Mouse (Mus musculus): ENCODE data around the gene Plekha8. TPM values are rescaled to one million over a fixed set of nuclear protein-coding genes. Genes with fewer than 3 reads are reported as not detected.

The Plekha8 gene
- total RNA-seq, 2 experiments from 2014 or later: 11.5 to 13.4 TPM

- DNase-seq (ENCODE audit: low spot score in 2 of 2): peak in 1 of 2 experiments; percentile 74
These were observed 8.7 kb upstream of the Plekha8 start for GRCm38 (mm10) chr6:54586175-54586574.

- DNase-seq (ENCODE audit: low spot score in 2 of 2): no peak
These were observed 8.0 kb upstream of the Plekha8 start for GRCm38 (mm10) chr6:54586911-54587310.

GRCm38 (mm10) chr6:54587683-54588082 lies 7.2 kb upstream of the Plekha8 start:
- no peak for DNase-seq (ENCODE audit: low spot score in 2 of 2)

- DNase-seq (ENCODE audit: low spot score in 2 of 2): no peak
These were observed 6.7 kb upstream of the Plekha8 start for GRCm38 (mm10) chr6:54588212-54588611.

- DNase-seq (ENCODE audit: low spot score in 2 of 2): no peak
These were observed 4.2 kb upstream of the Plekha8 start for GRCm38 (mm10) chr6:54590691-54591090.

DNA sequence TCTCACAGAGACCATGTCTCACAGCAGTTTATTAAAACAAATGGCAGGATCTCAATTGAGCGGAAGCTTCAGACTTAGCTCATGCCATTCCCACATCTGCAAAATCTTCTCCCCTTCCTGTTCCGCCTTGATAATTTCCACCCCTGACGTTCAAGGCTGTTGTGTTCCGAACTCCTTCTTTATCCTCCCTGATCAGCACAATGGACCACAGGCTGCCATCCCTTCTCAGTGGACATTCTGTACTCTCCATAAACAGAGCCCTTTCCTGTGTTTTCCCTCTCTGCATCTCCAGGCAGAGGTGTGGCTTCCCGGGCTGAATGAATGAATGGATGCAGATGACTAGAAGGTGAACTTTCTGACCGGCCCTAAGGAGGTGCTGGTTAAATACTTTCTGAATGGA lies 3.1 kb upstream of the Plekha8 start:
- DNase-seq (ENCODE audit: low spot score in 2 of 2): no peak

DNA sequence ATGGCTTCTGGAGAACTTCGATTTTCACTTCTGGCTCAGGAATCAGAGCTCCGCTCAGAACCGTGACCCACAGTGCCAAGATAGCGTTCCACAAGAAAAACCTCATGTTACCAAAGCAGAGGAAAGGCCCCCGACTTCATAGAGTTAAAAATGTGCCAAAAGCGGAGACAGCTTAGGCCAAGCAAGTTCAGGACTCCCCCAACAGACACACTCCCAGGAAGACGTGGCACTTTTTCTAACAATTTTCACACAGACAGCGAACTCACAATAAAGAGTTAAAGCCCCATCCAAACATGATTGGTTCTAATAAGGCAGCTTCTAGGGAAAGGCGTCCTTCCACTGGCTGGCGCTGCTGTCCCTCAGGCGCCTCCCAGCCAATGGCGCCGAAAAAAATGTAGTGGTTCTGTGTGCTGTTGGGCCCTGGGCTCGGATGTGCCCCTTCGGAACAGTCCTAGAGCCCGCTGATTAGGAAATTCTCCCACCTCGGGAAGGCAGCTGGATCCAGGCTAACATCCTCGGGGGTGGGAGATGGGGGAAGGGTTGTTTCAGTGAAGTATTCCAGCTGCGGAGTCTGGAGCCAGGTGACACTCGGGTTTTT lies 1.9 kb upstream of the Plekha8 start:
- peak; percentile 93 to 96 for DNase-seq (ENCODE audit: low spot score in 2 of 2)

DNA sequence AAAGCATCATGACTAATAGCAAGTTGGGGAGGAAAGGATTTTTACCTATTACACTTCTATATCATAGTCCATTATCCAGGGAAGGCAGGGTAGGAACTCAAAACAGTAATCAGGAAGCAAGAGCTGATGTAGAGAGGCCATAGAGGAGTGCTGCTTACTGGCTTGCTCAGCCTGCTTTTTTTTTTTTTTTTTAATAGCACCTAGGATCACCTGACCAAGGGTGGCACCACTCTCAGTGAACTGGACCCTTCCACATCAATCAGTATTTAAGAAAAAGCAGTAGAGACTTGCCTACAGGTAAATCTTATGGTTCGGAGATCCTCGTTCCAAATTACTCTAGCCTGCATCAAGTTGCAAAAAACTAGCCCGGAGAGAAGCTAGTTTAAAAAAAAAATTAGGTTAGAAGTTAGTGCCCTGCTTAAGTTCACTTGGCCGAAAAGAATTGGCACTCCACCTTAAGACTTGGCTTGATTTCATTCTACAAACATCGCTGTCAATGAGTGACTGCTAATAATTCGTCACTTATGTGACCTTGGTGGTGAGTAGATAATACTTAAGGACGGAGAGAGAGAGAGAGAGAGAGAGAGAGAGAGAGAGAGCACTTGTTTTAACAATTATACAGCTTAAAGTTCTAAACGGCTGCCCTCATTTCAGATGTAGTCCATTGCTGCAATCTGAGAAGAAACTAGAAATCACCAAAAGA lies 994 bp upstream of the Plekha8 start:
- no peak for DNase-seq (ENCODE audit: low spot score in 2 of 2)

- DNase-seq (ENCODE audit: low spot score in 2 of 2): no peak
These were observed 493 bp downstream of the Plekha8 start for GRCm38 (mm10) chr6:54595330-54595878.

GRCm38 (mm10) chr6:54597208-54597607 lies 2.3 kb downstream of the Plekha8 start, which contains the start of gene Fkbp14:
Gene Fkbp14 (minus strand): TSS chr6:54597308.
- no peak for DNase-seq (ENCODE audit: low spot score in 2 of 2)

DNA sequence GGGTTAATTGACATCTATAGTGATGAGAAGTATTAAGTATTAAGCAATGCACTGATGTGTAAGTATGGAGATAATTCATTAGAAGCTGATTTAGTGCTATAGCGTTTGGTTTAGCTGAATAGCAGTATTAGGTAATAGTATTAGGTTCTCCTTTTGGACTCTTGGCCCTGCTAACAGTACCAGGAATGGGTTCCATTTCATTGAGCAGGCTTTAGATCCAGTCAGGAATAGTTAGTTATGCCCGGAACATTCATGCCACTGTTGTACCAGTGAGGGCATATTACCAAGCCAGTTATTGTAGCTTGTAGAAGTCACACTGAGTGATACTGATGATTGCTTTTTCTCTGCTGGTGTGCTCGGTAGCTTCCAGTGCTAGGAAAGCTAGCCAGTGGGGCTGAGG lies 2.8 kb downstream of the Plekha8 start:
- DNase-seq (ENCODE audit: low spot score in 2 of 2): no peak

DNA sequence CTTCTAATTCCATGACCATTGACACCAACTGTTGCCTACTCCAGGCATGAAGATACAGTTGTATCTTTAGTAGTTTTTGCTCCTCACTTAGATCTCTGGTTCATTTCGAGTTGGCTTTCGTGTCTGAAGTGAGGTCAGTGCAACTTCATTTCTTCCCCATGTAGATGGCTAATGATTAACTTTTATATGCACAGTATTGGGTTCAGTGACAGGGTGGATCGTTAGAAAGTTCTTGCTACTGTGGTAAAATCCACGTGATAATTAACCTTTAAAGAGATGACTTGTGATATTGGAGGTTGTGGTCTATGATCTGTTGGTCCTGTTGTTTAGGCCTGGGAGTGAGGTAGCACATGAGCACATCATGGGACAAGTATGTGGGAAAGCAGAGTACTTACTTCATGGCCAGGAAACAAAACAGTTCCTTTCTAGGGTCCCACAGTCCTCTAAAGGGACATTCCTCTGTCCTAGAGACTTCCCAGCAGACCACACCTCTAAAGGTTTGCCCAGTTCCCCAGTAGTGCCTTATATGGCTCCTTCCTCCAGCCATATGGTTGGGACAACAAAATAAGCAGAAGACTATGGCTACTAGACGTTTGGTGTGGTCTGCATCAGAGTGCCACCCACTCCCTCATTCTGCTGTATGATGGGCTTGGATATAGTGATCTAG lies 5.9 kb downstream of the Plekha8 start:
- no peak for DNase-seq (ENCODE audit: low spot score in 2 of 2)

DNA sequence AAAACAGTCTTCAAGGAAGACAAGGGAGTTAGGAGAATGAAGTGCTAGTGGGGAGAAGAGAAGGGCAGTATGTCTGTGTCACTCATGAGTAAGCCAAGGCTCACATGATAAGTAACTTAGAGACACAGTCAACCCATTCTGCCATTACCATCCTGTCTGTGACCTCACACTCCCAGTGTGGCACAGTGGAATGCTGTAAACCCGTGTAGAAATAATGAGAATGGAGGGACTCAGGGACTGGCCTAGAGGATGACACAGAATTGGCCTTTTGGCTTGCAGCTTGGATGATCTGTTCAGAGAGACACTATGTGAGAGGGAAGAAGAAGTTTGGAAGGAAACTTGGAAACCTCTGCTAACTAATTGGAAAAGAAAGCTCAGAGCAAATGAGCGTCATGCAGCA lies 8.0 kb downstream of the Plekha8 start:
- no peak for DNase-seq (ENCODE audit: low spot score in 2 of 2)

GRCm38 (mm10) chr6:54604001-54604715 lies 9.2 kb downstream of the Plekha8 start:
- DNase-seq (ENCODE audit: low spot score in 2 of 2): no peak

DNA sequence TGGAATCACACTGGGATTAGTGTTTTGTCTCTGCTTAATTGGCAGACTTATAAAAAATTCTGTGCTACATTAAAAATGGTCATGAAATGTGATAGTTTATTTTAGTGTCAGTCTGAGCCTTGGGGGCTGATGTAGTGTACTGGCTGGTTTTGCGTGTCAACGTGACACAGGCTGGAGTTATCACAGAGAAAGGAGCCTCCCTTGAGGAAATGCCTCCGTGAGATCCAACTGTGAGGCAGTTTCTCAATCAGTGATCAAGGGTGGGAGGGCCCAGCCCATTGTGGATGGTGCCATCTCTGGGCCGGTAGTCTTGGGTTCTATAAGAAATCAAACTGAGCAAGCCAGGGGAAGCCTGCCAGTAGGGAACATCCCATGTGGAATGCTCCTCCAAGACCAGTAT lies 11.3 kb downstream of the Plekha8 start:
- no peak for DNase-seq (ENCODE audit: low spot score in 2 of 2)

DNA sequence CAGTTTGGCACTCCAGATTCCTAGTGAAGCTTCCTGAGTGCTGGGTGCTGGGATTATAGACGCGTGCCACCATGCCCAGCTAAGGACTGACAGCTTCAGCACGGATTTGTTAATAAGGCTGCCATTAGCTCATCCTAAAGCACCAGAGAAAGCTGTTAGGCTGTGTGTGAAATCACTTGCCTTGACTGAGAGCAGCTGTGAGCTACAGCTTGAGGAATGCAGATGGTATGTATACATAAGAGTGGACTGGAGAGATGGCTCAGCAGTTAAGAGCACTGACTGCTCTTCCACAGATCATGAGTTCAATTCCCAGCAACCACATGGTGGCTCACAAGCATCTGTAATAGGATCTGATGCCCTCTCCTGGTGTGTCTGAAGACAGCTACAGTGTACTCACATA lies 22.5 kb downstream of the Plekha8 start:
- no peak for DNase-seq (ENCODE audit: low spot score in 2 of 2)

DNA sequence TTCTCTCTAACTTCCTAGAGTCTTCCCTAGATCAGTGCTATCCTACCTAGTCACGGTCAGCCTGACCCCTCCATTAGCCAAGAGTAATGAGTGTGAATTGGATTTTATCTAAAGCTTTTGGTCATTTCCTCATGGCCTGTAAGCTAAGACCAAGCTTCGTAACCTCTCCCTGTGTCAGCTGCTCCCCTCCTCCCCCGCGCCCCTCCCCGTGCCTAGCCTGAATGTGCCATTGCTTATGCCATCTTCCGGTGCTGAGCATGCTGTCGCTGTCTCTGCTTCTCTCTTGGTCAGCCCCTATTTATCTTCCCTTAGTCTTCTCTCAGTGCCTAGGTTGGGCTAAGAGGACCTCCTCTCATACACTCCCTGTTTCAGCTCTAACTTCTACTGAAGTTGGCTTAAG lies 24.6 kb downstream of the Plekha8 start:
- no peak for DNase-seq (ENCODE audit: low spot score in 2 of 2)

DNA sequence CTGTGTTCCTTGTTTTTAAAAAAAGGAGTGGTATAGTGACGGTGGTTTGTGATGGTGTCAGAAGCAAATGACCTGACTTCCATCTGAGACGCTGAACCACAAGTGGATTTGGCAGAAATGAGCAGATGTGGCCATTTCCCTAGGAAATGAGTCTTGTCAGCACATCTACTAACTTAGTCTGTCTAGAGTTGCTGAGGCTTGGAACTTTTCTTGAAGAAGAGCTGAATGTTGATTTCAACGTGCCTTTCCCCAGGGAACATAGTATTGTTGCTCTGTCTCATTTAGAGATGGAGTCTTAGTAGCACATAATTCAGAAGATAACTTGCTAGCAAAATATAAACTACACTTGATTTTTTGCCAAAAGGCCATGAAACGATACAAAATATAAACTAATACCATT lies 25.4 kb downstream of the Plekha8 start:
- no peak for DNase-seq (ENCODE audit: low spot score in 2 of 2)

GRCm38 (mm10) chr6:54628381-54628780 lies 33.5 kb downstream of the Plekha8 start:
- DNase-seq (ENCODE audit: low spot score in 2 of 2): no peak

GRCm38 (mm10) chr6:54629734-54630133 lies 34.8 kb downstream of the Plekha8 start:
- no peak for DNase-seq (ENCODE audit: low spot score in 2 of 2)

GRCm38 (mm10) chr6:54631462-54631861 lies 36.6 kb downstream of the Plekha8 start:
- DNase-seq (ENCODE audit: low spot score in 2 of 2): peak in 1 of 2 experiments; percentile 35

All from layer of hippocampus, postnatal 14 days (tissue).